Mouse (Mus musculus) midbrain, embryonic 14.5 days (tissue): Measurements from ENCODE around the gene Polr3b. TPM values are rescaled to one million over a fixed set of nuclear protein-coding genes. Genes with fewer than 3 reads are reported as not detected.

Source experiments
- ATAC-seq: fragments of 200-750 bp; cut with Nextera tagmentation; 2 replicates; pipeline ENCODE4 v1.8.0; 2017; ENCODE audit warnings: moderate number of reproducible peaks, moderate library complexity; ENCODE audit not compliant: low FRiP score, low TSS enrichment
- DNase-seq: peaks from one replicate; pipeline ENCODE4 v3.0.0-alpha.2; 2015
- H3K27ac ChIP-seq: fragments of 300-500 bp; sonication (generic); replicated peaks from 2 replicates; pipeline ENCODE4 v1.5.1; 2014; ENCODE audit warnings: mild to moderate bottlenecking, low read depth, low read length, moderate library complexity
- H3K27me3 ChIP-seq: fragments of 300-500 bp; sonication (generic); 2 replicates; pipeline ENCODE4 v1.6.1; 2014; ENCODE audit warnings: low read length, control low read depth, mixed read lengths; ENCODE audit not compliant: control insufficient read depth, insufficient read depth
- H3K36me3 ChIP-seq: fragments of 300-500 bp; sonication (generic); 2 replicates; pipeline ENCODE4 v1.6.1; 2014; ENCODE audit warnings: low read length, control low read depth; ENCODE audit not compliant: control insufficient read depth, insufficient read depth
- H3K4me1 ChIP-seq: fragments of 300-500 bp; sonication (generic); 2 replicates; pipeline ENCODE4 v1.6.1; 2014; ENCODE audit warnings: mild to moderate bottlenecking, antibody characterized with exemption, low read length, control low read depth; ENCODE audit not compliant: control insufficient read depth, insufficient read depth
- H3K4me2 ChIP-seq: fragments of 300-500 bp; sonication (generic); 2 replicates; pipeline ENCODE4 v1.6.1; 2014; ENCODE audit warnings: mild to moderate bottlenecking, low read length, moderate library complexity
- H3K4me3 ChIP-seq: fragments of 300-500 bp; sonication (generic); replicated peaks from 2 replicates; pipeline ENCODE4 v1.5.1; 2014; ENCODE audit warnings: low read depth, low read length
- H3K9ac ChIP-seq: fragments of 300-500 bp; sonication (generic); replicated peaks from 2 replicates; pipeline ENCODE4 v1.6.1; 2014; ENCODE audit warnings: mild to moderate bottlenecking, low read length, moderate library complexity
- H3K9me3 ChIP-seq: fragments of 300-500 bp; sonication (generic); 2 replicates; pipeline ENCODE4 v1.6.1; 2016; ENCODE audit warnings: low read length, control low read depth, mixed read lengths; ENCODE audit not compliant: control insufficient read depth
- WGBS: fragments of 180-500 bp; shearing (Covaris S2); extraction: QIAGEN DNeasy Blood & Tissue Kit; methylation state at CpG from one replicate; pipeline ENCODE4 v1.1.7; 2014; 5-methylcytosine and 5-hydroxymethylcytosine counted together
- polyA plus RNA-seq: library from polyadenylated mRNA; unstranded; fragments of >200 nt; fragmentation: Nextera tagmentation; extraction: Ambion mirVana; gene quantifications from 2 replicates; pipeline ENCODE4 v1.2.1, GENCODE M21; 2014

Polr3b gene
- polyA plus RNA-seq, 1 experiment from 2014 or later, result 17.7 TPM

- H3K4me2 ChIP-seq, result no peak overlapping the region
- H3K4me1 ChIP-seq, result no peaks in the 10 kb centered on the region
- H3K27me3 ChIP-seq, result no peaks in the 10 kb centered on the region
- DNase-seq (no peak), ATAC-seq (no peak)
- no peaks in the 10 kb centered on the region for H3K36me3 ChIP-seq
- H3K9me3 ChIP-seq, result no peaks in the 10 kb centered on the region
- no peak overlapping the region for H3K27ac ChIP-seq
- no peak overlapping the region for H3K4me3 ChIP-seq
- H3K9ac ChIP-seq, result no peak overlapping the region
- 88% methylated on average over 6 of the region's 6 CpGs for WGBS
Observed at GRCm38 (mm10) chr10:84600136-84600535, 22.0 kb upstream of the Polr3b start.

- ATAC-seq (no peak), DNase-seq (no peak)
- no peak overlapping the region for H3K4me3 ChIP-seq
- no peaks in the 10 kb centered on the region for H3K36me3 ChIP-seq
- no peaks in the 10 kb centered on the region for H3K27me3 ChIP-seq
- H3K27ac ChIP-seq, result no peak overlapping the region
- H3K4me1 ChIP-seq, result no peaks in the 10 kb centered on the region
- no peak overlapping the region for H3K4me2 ChIP-seq
- H3K9me3 ChIP-seq, result no peaks in the 10 kb centered on the region
- H3K9ac ChIP-seq, result no peak overlapping the region
- 45% methylated on average over 1 of the region's 1 CpGs for WGBS
Observed at GRCm38 (mm10) chr10:84604335-84604734, 17.8 kb upstream of the Polr3b start.

- H3K36me3 ChIP-seq, result no peaks in the 10 kb centered on the region
- H3K4me3 ChIP-seq, result no peak overlapping the region
- H3K9me3 ChIP-seq, result no peaks in the 10 kb centered on the region
- no peaks in the 10 kb centered on the region for H3K27me3 ChIP-seq
- H3K4me1 ChIP-seq, result no peaks in the 10 kb centered on the region
- DNase-seq (no peak), ATAC-seq (no peak)
- H3K4me2 ChIP-seq, result no peak overlapping the region
- no peak overlapping the region for H3K27ac ChIP-seq
- no peak overlapping the region for H3K9ac ChIP-seq
- 88% methylated on average over 3 of the region's 3 CpGs for WGBS
Observed at GRCm38 (mm10) chr10:84608361-84608760, 13.7 kb upstream of the Polr3b start.

- 85% methylated on average over 4 of the region's 4 CpGs for WGBS
- ATAC-seq, result no peak
- no peak for DNase-seq
- Histone ChIP-seq H3K4me2 (no peak overlapping the region), H3K27ac (no peak overlapping the region), H3K36me3 (0 out of 2 replicates have a peak, but pooled peaks cover 2% of the 10 kb centered on the region), H3K4me3 (no peak overlapping the region), H3K4me1 (no peaks in the 10 kb centered on the region), H3K27me3 (no peaks in the 10 kb centered on the region), H3K9me3 (no peaks in the 10 kb centered on the region), H3K9ac (no peak overlapping the region)
Observed at GRCm38 (mm10) chr10:84610324-84610723, 11.8 kb upstream of the Polr3b start.

GRCm38 (mm10) chr10:84610783-84611182, 11.3 kb upstream of the Polr3b start:
- no peaks in the 10 kb centered on the region for H3K27me3 ChIP-seq
- 80% methylated on average over 3 of the region's 3 CpGs for WGBS
- no peak overlapping the region for H3K4me3 ChIP-seq
- no peaks in the 10 kb centered on the region for H3K4me1 ChIP-seq
- DNase-seq (no peak), ATAC-seq (no peak)
- 0 out of 2 replicates have a peak, but pooled peaks cover 3% of the 10 kb centered on the region for H3K36me3 ChIP-seq
- no peaks in the 10 kb centered on the region for H3K9me3 ChIP-seq
- H3K27ac ChIP-seq, result no peak overlapping the region
- H3K4me2 ChIP-seq, result no peak overlapping the region
- H3K9ac ChIP-seq, result no peak overlapping the region

GRCm38 (mm10) chr10:84611664-84612063, 10.4 kb upstream of the Polr3b start:
- Histone ChIP-seq H3K36me3 (0 out of 2 replicates have a peak, but pooled peaks cover 3% of the 10 kb centered on the region), H3K4me1 (no peaks in the 10 kb centered on the region), H3K27ac (no peak overlapping the region), H3K4me2 (no peak overlapping the region), H3K27me3 (no peaks in the 10 kb centered on the region), H3K9ac (no peak overlapping the region), H3K4me3 (no peak overlapping the region), H3K9me3 (no peaks in the 10 kb centered on the region)
- ATAC-seq (no peak), DNase-seq (no peak)
- 32% methylated on average over 3 of the region's 3 CpGs for WGBS

- 67% methylated on average over 2 of the region's 2 CpGs for WGBS
- no peak for ATAC-seq
Observed at GRCm38 (mm10) chr10:84612281-84612680, 9.8 kb upstream of the Polr3b start.

GRCm38 (mm10) chr10:84613366-84613765, 8.7 kb upstream of the Polr3b start:
- DNase-seq, result no peak
- ATAC-seq, result no peak
- 82% methylated on average over 8 of the region's 8 CpGs for WGBS
- Histone ChIP-seq H3K9ac (no peak overlapping the region), H3K27ac (no peak overlapping the region), H3K4me2 (no peak overlapping the region), H3K36me3 (0 out of 2 replicates have a peak, but pooled peaks cover 3% of the 10 kb centered on the region), H3K9me3 (no peaks in the 10 kb centered on the region), H3K27me3 (no peaks in the 10 kb centered on the region), H3K4me1 (no peaks in the 10 kb centered on the region), H3K4me3 (no peak overlapping the region)

More at GRCm38 (mm10) chr10:84612281-84612680, 9.8 kb upstream of the Polr3b start:
- H3K9me3 ChIP-seq, result no peaks in the 10 kb centered on the region
- no peak overlapping the region for H3K4me2 ChIP-seq
- H3K4me1 ChIP-seq, result no peaks in the 10 kb centered on the region
- 0 out of 2 replicates have a peak, but pooled peaks cover 3% of the 10 kb centered on the region for H3K36me3 ChIP-seq
- H3K9ac ChIP-seq, result no peak overlapping the region
- DNase-seq, result no peak
- H3K27me3 ChIP-seq, result no peaks in the 10 kb centered on the region
- H3K4me3 ChIP-seq, result no peak overlapping the region
- no peak overlapping the region for H3K27ac ChIP-seq

- Histone ChIP-seq H3K9ac (no peak overlapping the region), H3K4me3 (no peak overlapping the region), H3K27me3 (no peaks in the 10 kb centered on the region), H3K4me2 (no peak overlapping the region), H3K36me3 (0 out of 2 replicates have a peak, but pooled peaks cover 3% of the 10 kb centered on the region), H3K27ac (no peak overlapping the region), H3K4me1 (no peaks in the 10 kb centered on the region), H3K9me3 (no peaks in the 10 kb centered on the region)
- DNase-seq (no peak), ATAC-seq (no peak)
- 85% methylated on average over 3 of the region's 3 CpGs for WGBS
Observed at GRCm38 (mm10) chr10:84615076-84615475, 7.0 kb upstream of the Polr3b start.
